Mouse (Mus musculus) liver, adult 2 months (tissue): Measurements from ENCODE around the gene Zfp319. TPM values are rescaled to one million over a fixed set of nuclear protein-coding genes. Genes with fewer than 3 reads are reported as not detected.

Experiments
- DNase-seq: peaks from one replicate; pipeline ENCODE4 v3.0.0-alpha.2; 2011; ENCODE audit warnings: low read depth, low spot score; ENCODE audit errors: extremely low read depth
- H3K27ac ChIP-seq: fragments of 200-500 bp; replicated peaks from 2 replicates; pipeline ENCODE4 v1.5.1; 2012; ENCODE audit warnings: low read depth, mild to moderate bottlenecking, control low read depth, inconsistent platforms, low read length; ENCODE audit not compliant: insufficient read depth
- H3K27me3 ChIP-seq: fragments of 200-500 bp; 2 replicates; pipeline ENCODE4 v1.6.1; 2012; ENCODE audit warnings: mild to moderate bottlenecking, moderate library complexity, low read length, inconsistent platforms; ENCODE audit not compliant: control insufficient read depth, insufficient read depth
- H3K36me3 ChIP-seq: fragments of 200-500 bp; 2 replicates; pipeline ENCODE4 v1.6.1; 2012; ENCODE audit warnings: low read length, inconsistent platforms; ENCODE audit not compliant: control insufficient read depth, insufficient read depth
- H3K4me1 ChIP-seq: fragments of 200-500 bp; 2 replicates; pipeline ENCODE4 v1.6.1; 2011; ENCODE audit warnings: low read length; ENCODE audit not compliant: control insufficient read depth, insufficient read depth
- H3K4me3 ChIP-seq: fragments of 200-500 bp; 2 replicates; pipeline ENCODE4 v1.5.1; 2011; ENCODE audit warnings: low read depth, mild to moderate bottlenecking, control low read depth, low read length, moderate library complexity; ENCODE audit not compliant: insufficient read depth
- H3K79me2 ChIP-seq: fragments of 200-500 bp; 2 replicates; pipeline ENCODE4 v1.6.1; 2012; ENCODE audit warnings: inconsistent platforms, mild to moderate bottlenecking, low read length, moderate library complexity; ENCODE audit not compliant: control insufficient read depth, insufficient read depth
- H3K9ac ChIP-seq: fragments of 200-500 bp; 2 replicates; pipeline ENCODE4 v1.6.1; 2012; ENCODE audit warnings: low read depth, mild to moderate bottlenecking, control low read depth, inconsistent platforms, low read length
- CTCF ChIP-seq: fragments of 200-500 bp; IDR thresholded peaks from 2 replicates; pipeline ENCODE4 v1.5.1; 2011; ENCODE audit warnings: low read depth, low read length, control low read depth
- POLR2A ChIP-seq: fragments of 200-500 bp; IDR thresholded peaks from 2 replicates; pipeline ENCODE4 v1.6.1; 2011; ENCODE audit warnings: low read length, control low read depth; ENCODE audit not compliant: insufficient read depth; ENCODE audit errors: extremely low read depth
- WGBS: fragments of 180-500 bp; shearing (Covaris S2); methylation state at CpG from one replicate; pipeline ENCODE4 v1.1.7; 2018; 5-methylcytosine and 5-hydroxymethylcytosine counted together
- polyA plus RNA-seq: library from polyadenylated mRNA; depleted of rRNA; stranded (reverse); fragments of >200 nt; gene quantifications from 2 replicates; pipeline ENCODE4 v1.2.3, GENCODE M21; 2012; rRNA removed
- total RNA-seq: library from RNA; depleted of rRNA; stranded (reverse); fragments of >200 nt; gene quantifications from 2 replicates; pipeline ENCODE4 v1.2.3, GENCODE M21; 2014; rRNA removed

Gene Zfp319
- total and polyA plus RNA-seq, 2 experiments, result 1.2 to 3.2 TPM

DNA sequence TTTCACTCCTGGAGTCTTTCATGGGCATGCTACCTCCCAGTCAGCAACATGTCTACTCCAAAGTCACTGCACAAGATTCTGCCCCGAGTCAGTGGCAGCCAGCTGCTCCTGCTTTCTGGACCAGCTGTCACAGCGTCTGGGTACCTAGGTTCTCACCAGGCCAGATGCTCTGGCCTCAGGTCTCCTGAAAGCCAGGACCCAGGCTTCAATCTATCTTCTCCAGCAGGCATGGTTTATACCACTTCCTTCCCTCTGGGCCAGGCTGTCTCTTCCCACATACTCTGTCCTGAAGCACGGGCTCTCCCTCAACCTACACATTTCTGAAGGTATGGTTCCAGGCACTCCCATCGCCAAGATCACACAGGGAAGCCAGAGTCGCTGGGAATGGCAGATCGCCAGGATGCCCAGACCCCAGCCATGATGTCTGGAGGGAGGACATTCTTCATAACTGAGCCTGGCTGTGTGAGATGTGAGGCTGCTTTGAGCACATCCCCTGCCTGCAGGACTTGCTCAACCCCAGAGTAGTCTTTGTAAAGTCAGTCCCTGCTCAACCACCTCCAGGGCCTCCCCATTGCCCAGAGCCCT, 42.6 kb downstream of the Zfp319 start:
- TF ChIP-seq POLR2A (no peak), CTCF (no peak)
- DNase-seq, result no peak
- Histone ChIP-seq H3K4me1 (no peaks in the 10 kb centered on the region; the same call in 1 of the 2 replicates), H3K9ac (no peak overlapping the region), H3K27me3 (no peaks in the 10 kb centered on the region), H3K4me3 (no peak overlapping the region), H3K36me3 (no peaks in the 10 kb centered on the region), H3K27ac (no peak overlapping the region), H3K79me2 (no peaks in the 10 kb centered on the region)
- 75% methylated on average over 6 of the region's 6 CpGs for WGBS

DNA sequence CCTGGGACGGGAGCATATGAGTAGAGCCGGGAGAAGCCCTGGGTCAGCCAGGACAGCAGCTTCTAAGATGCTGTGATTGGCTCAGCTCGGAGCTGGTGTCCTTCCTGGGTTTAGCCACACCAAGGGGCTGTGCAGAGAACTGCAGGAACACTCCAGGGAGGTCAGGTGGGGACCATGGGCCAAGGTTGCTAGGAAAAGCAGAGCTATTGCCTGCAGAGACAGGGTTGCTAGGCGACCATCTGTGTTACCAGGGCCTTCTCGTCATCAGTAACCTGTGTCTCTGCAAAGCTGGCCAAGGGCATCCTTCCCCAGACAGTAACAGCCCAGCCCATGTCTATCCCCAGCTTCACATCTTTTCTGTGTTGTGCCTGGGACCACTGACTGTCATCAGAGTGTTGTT, 50.3 kb downstream of the Zfp319 start:
- DNase-seq, result no peak
- no peak for TF ChIP-seq POLR2A
- TF ChIP-seq CTCF, result no peak
- H3K4me1 ChIP-seq, result no peaks in the 10 kb centered on the region

More for the DNA sequence above, 50.3 kb downstream of the Zfp319 start:
- 71% methylated on average over 5 of the region's 5 CpGs for WGBS
- Histone ChIP-seq H3K27ac (no peak overlapping the region), H3K27me3 (no peaks in the 10 kb centered on the region), H3K79me2 (no peaks in the 10 kb centered on the region), H3K36me3 (no peaks in the 10 kb centered on the region), H3K4me3 (no peak overlapping the region), H3K9ac (no peak overlapping the region)

Other genes starting within 250 kb of the Zfp319 start
- gene Kifc3, start 129.1 kb downstream of the Zfp319 start, total RNA-seq, result 6.8 and 9.3 TPM in 2 replicates
- gene Kifc3, start 129.1 kb downstream of the Zfp319 start, polyA plus RNA-seq, result 17.3 and 28.3 TPM in 2 replicates
- gene Cngb1, start 25.4 kb downstream of the Zfp319 start, total RNA-seq, result under 0.01 and 0.07 TPM in 2 replicates
- 0.39 TPM in 1 of 2 replicates, not detected in the other for gene Cngb1, start 25.4 kb downstream of the Zfp319 start, polyA plus RNA-seq
- not detected in 2 replicates for gene Tepp, start 21.4 kb downstream of the Zfp319 start, total RNA-seq
- not detected in 2 replicates for gene Tepp, start 21.4 kb downstream of the Zfp319 start, polyA plus RNA-seq
- gene Usb1, start 334 bp upstream of the Zfp319 start, total RNA-seq, result 6.7 and 7.9 TPM in 2 replicates
- 16.2 and 20.0 TPM in 2 replicates for gene Usb1, start 334 bp upstream of the Zfp319 start, polyA plus RNA-seq
- gene Mmp15, start 20.3 kb upstream of the Zfp319 start, total RNA-seq, result 6.5 and 7.2 TPM in 2 replicates
- gene Mmp15, start 20.3 kb upstream of the Zfp319 start, polyA plus RNA-seq, result 15.1 and 16.5 TPM in 2 replicates
- 39.6 and 47.1 TPM in 2 replicates for gene Cfap20, start 102.9 kb upstream of the Zfp319 start, total RNA-seq
- gene Cfap20, start 102.9 kb upstream of the Zfp319 start, polyA plus RNA-seq, result 27.0 and 37.5 TPM in 2 replicates
- gene Csnk2a2, start 158.1 kb upstream of the Zfp319 start, total RNA-seq, result 13.2 and 19.6 TPM in 2 replicates
- 8.8 and 10.1 TPM in 2 replicates for gene Csnk2a2, start 158.1 kb upstream of the Zfp319 start, polyA plus RNA-seq
- gene Ccdc113, start 202.1 kb upstream of the Zfp319 start, total RNA-seq, result not detected in 2 replicates
- not detected in 2 replicates for gene Ccdc113, start 202.1 kb upstream of the Zfp319 start, polyA plus RNA-seq
- not detected in 2 replicates for gene Prss54, start 244.4 kb upstream of the Zfp319 start, total RNA-seq
- gene Prss54, start 244.4 kb upstream of the Zfp319 start, polyA plus RNA-seq, result not detected in 2 replicates